8 mouse cellular contexts compared by ENCODE assay signal in genomic region chr13:51761186-51761813, GRCm38 (mm10). TPM values are rescaled to one million over a fixed set of nuclear protein-coding genes. Genes with fewer than 3 reads are reported as not detected.
A peak's percentile ranks its signal among the peaks of the same experiment; 100 is the strongest.
DNase-seq lines count a peak whose midpoint lies in the region; ATAC-seq and TF ChIP-seq lines count a peak whose summit lies in the region.
"Had no signal": no experiment of that assay in that cellular context is flagged by ENCODE, and none has a peak within 500 bp of the region (broad histone marks: within the 10 kb centered on the region; RNA-seq: fewer than 3 reads in every experiment).

No protein-coding gene starts in this region.

- H3K4me3 ChIP-seq in neural tube, embryonic 11.5 days (ENCODE audit: low read depth, low read length): no peak overlapping the region
- H3K4me3 ChIP-seq in heart, adult 2 months: no peak overlapping the region
- no peak overlapping the region for H3K4me3 ChIP-seq in hindbrain, postnatal 0 days (ENCODE audit: low read length)

- no peak for TF ChIP-seq CTCF in heart, adult 2 months (IDR thresholded peaks at IDR 0.05)
- TF ChIP-seq CTCF in hindbrain, postnatal 0 days (IDR thresholded peaks at IDR 0.05; ENCODE audit: low read depth): no peak

- intact Hi-C loops in heart, adult 2 months (cut with DNase I): no loop called here

- 50% methylated on average over 10 of the region's 10 CpGs for WGBS in neural tube, embryonic 11.5 days
- 47% methylated on average over 10 of the region's 10 CpGs for WGBS in heart, adult 2 months
- WGBS in hindbrain, postnatal 0 days: 27% methylated on average over 10 of the region's 10 CpGs

- TF ChIP-seq POLR2A in heart, adult 2 months (IDR thresholded peaks at IDR 0.05; ENCODE audit: insufficient read depth, low read depth, low read length): no peak

- no peaks in the 10 kb centered on the region for H3K79me2 ChIP-seq in heart, adult 2 months (replicated peaks; ENCODE audit: control insufficient read depth, insufficient read depth, low read length)

- TF ChIP-seq EP300 in heart, adult 2 months (IDR thresholded peaks at IDR 0.05; ENCODE audit: insufficient read depth, low read depth, low read length): no peak

- no peak for ATAC-seq in neural tube, embryonic 11.5 days (ENCODE audit: insufficient read depth, low FRiP score, low TSS enrichment)
- ATAC-seq in hindbrain, postnatal 0 days: peak; percentile 83
- no peak for ATAC-seq in granulocyte monocyte progenitor cell, adult 5-6 weeks (replicated peaks; ENCODE audit: poor library complexity, severe bottlenecking)

- H3K4me1 ChIP-seq in neural tube, embryonic 11.5 days (ENCODE audit: control insufficient read depth, insufficient read depth, low read length): peaks cover 7% of the 10 kb centered on the region; the same call in 1 of the 2 replicates
- peaks cover 6% of the 10 kb centered on the region for H3K4me1 ChIP-seq in heart, adult 2 months (ENCODE audit: control insufficient read depth, insufficient read depth, low read length)
- no peaks in the 10 kb centered on the region for H3K4me1 ChIP-seq in hindbrain, postnatal 0 days (ENCODE audit: insufficient read depth, low read length)

- H3K27ac ChIP-seq in neural tube, embryonic 11.5 days (ENCODE audit: low read depth, low read length): 0 out of 2 replicates have a peak overlapping the region, but pooled peaks have one; percentile 20
- H3K27ac ChIP-seq in heart, adult 2 months: peak overlapping the region; percentile 26
- H3K27ac ChIP-seq in hindbrain, postnatal 0 days: peak overlapping the region; percentile 66

- DNase-seq in neural tube, embryonic 11.5 days (ENCODE audit: low spot score): peak; percentile 39
- DNase-seq in neural tube, embryonic 10.5 days (ENCODE audit: extremely low spot score, low spot score): no peak
- DNase-seq in heart, adult 2 months: peak in 1 of 2 experiments; percentile 34
- peak; percentile 72 for DNase-seq in hindbrain, postnatal 0 days (ENCODE audit: low spot score)
- DNase-seq in retina, embryonic 14.5 days (ENCODE audit: low spot score): peak; percentile 36
- no peak for DNase-seq in adrenal gland, postnatal 4 days (ENCODE audit: low spot score in 2 of 2)
- DNase-seq: kidney, postnatal 14 days had no signal

- H3K4me2 ChIP-seq in neural tube, embryonic 11.5 days (ENCODE audit: low read depth): no peak overlapping the region
- H3K4me2 ChIP-seq in hindbrain, postnatal 0 days (ENCODE audit: low read depth, low read length): no peak overlapping the region

- H3K9ac ChIP-seq in neural tube, embryonic 11.5 days (ENCODE audit: low read length): no peak overlapping the region
- no peak overlapping the region; the same call in 1 of the 2 replicates for H3K9ac ChIP-seq in heart, adult 2 months (ENCODE audit: low read depth, low read length)
- no peak overlapping the region for H3K9ac ChIP-seq in hindbrain, postnatal 0 days (replicated peaks; ENCODE audit: low read length)

- H3K9me3 ChIP-seq in neural tube, embryonic 11.5 days (ENCODE audit: control insufficient read depth, low read length): no peaks in the 10 kb centered on the region
- H3K9me3 ChIP-seq in hindbrain, postnatal 0 days (ENCODE audit: low read length): no peaks in the 10 kb centered on the region

- H3K27me3 ChIP-seq in neural tube, embryonic 11.5 days (ENCODE audit: control insufficient read depth, insufficient read depth, low read length): no peaks in the 10 kb centered on the region
- H3K27me3 ChIP-seq in heart, adult 2 months (ENCODE audit: control insufficient read depth, insufficient read depth, low read length): no peaks in the 10 kb centered on the region
- H3K27me3 ChIP-seq in hindbrain, postnatal 0 days (ENCODE audit: insufficient read depth, low read length): no peaks in the 10 kb centered on the region

- H3K36me3 ChIP-seq in neural tube, embryonic 11.5 days (ENCODE audit: control insufficient read depth, insufficient read depth, low read length): no peaks in the 10 kb centered on the region
- H3K36me3 ChIP-seq in heart, adult 2 months (ENCODE audit: control insufficient read depth, insufficient read depth, low read length): no peaks in the 10 kb centered on the region
- no peaks in the 10 kb centered on the region for H3K36me3 ChIP-seq in hindbrain, postnatal 0 days (ENCODE audit: insufficient read depth, low read length)

RNA-seq across cellular contexts. Expression of gene Sema4d, which starts 32.2 kb away (rescaled TPM):
- 6.7 and 7.4 TPM in 2 replicates for polyA plus RNA-seq in neural tube, embryonic 11.5 days (2014; fragmentation: Nextera tagmentation; extraction: Ambion mirVana)
- 10 to 100 TPM; 52.2 to 67.6 TPM for total RNA-seq in heart, adult 2 months (2021)
- polyA plus RNA-seq in heart, adult 2 months (2012; rRNA removed): 51.7 and 52.2 TPM in 2 replicates
- total RNA-seq in hindbrain, postnatal 0 days (2014; rRNA removed): 19.7 and 33.1 TPM in 2 replicates
- polyA plus RNA-seq in hindbrain, postnatal 0 days (2015; fragmentation: Nextera tagmentation; extraction: Ambion mirVana): 13.7 and 15.0 TPM in 2 replicates
- 31.5 and 32.8 TPM in 2 replicates for total RNA-seq in granulocyte monocyte progenitor cell, adult 5-6 weeks (2014; fragmentation: Nextera tagmentation)
- 8.3 and 9.9 TPM in 2 replicates for total RNA-seq in granulocyte monocyte progenitor cell, adult 5-6 weeks (2017)
- total RNA-seq in adrenal gland, postnatal 4 days (2021): 10 to 100 TPM; 22.0 to 30.9 TPM

Comparison
In these comparisons a context has a peak if more than half of its experiments do, and no peak if none do; other contexts are left out.
1. DNase-seq: peak in neural tube, embryonic 11.5 days (single experiment), hindbrain, postnatal 0 days (single experiment) and retina, embryonic 14.5 days (single experiment); none in neural tube, embryonic 10.5 days (single experiment) and adrenal gland, postnatal 4 days (0 of 2).
2. Peak in every context shown above with its lines, with median percentiles within 50 percentile points of each other: H3K27ac ChIP-seq.